Mouse (Mus musculus): ENCODE measurements around the gene Rabif. TPM values are rescaled to one million over a fixed set of nuclear protein-coding genes. Genes with fewer than 3 reads are reported as not detected.
"Not testable (repeated sequence)": the region's sequence is repeated elsewhere in the genome, so short reads cannot be mapped to it uniquely, and the experiment has no call there.

Rabif gene
- polyA plus RNA-seq (2015; fragmentation: Nextera tagmentation; extraction: Ambion mirVana): 25.8 and 29.3 TPM in 2 replicates

DNA sequence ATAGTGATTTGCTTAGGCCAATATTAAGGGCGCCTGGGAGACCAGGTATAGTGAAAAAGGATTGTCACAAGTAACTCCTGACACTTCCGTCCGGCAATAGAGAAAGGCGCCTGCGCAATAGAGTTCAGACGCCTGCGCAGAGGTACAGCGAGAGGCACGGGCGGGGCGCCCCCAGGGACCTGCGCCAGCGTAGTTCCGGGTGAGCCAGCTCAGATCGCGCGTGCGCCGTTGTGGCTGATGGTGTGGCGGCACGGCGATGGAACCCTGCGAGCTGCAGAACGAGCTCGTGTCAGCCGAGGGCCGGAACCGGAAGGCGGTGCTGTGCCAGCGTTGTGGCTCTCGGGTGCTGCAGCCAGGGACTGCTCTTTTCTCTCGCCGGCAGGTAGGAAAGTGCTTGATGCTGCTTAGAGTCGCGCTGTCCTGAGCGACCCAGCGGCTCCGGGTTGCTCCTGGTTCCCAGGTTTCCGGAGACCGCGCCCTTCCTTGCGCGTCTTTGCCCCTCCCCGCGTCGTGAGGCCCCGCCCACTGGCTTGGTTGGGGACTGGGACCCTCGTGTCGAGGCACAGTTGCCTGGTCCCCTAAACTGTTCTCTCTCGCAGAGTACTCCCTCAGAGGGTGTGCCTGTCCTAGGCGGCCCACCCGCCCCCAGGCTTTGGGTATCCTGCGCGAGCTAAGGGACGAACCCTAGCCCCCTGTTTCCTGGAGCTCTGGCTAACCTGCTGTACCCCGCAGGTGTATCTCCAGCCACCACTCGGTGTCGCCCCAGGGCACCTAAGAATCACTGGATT lies at the start of gene Rabif:
Gene Rabif (plus strand): TSS at position 221 of the 788 bp plus-strand sequence.
- Histone ChIP-seq H3K27me3 (no peaks in the 10 kb centered on the region), H3K4me3 (peak within 1 kb of the TSS; percentile 80), H3K9ac (peak within 1 kb of the TSS; percentile 75), H3K36me3 (peaks cover 10% of the 10 kb centered on the region), H3K4me2 (peak within 1 kb of the TSS; percentile 75), H3K27ac (peak within 1 kb of the TSS; percentile 95), H3K9me3 (replicated peaks) (no peaks in the 10 kb centered on the region), H3K4me1 (replicated peaks) (peaks cover 14% of the 10 kb centered on the region)
- peak; percentile 100 for ATAC-seq (replicated peaks; ENCODE audit: insufficient number of reproducible peaks, insufficient read depth, low FRiP score, low read depth)
- under 1% methylated on average over 52 of the region's 58 CpGs for WGBS

DNA sequence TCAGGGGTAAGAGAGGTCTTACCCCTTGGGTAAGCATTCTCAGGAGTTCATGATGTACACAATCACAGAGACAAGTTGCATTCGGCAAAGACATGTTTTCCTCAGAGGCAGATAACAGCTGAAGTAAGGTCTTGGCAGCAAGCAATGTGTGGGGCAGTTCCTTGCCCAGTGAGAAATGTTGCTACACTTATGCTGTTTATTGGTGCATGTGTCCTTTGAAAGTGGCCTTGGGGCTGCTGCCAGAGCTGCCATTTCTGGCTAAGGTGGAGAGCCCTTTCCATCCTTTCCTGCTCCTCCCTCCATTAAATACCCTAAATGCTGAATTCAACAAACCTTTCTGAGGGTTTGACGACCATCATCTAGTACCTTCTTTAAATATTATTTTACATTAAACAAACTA lies 49.0 kb upstream of the Rabif start:
- no peak for ATAC-seq (replicated peaks; ENCODE audit: insufficient number of reproducible peaks, insufficient read depth, low FRiP score, low read depth)
- Histone ChIP-seq H3K27me3 (no peaks in the 10 kb centered on the region), H3K9ac (no peak overlapping the region), H3K9me3 (replicated peaks) (no peaks in the 10 kb centered on the region), H3K4me1 (replicated peaks) (no peaks in the 10 kb centered on the region), H3K27ac (no peak overlapping the region), H3K4me3 (no peak overlapping the region), H3K36me3 (no peaks in the 10 kb centered on the region), H3K4me2 (no peak overlapping the region)
- WGBS: 88% methylated on average over 2 of the region's 2 CpGs

DNA sequence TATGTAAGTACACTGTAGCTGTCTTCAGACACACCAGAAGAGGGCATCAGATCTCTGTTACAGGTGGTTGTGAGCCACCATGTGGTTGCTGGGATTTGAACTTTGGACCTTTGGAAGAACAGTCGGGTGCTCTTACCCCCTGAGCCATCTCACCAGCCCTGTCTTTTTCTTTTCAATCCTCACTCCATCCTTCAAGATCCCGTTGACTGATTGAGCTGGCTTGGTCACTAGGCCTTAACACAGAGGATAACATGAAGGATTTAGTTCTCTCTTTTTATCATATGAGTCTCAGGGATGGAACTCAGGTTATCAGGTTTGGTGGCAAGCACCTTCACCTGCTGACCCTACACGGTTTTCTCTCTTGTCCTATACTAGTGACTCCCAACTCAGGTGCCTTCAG lies 45.9 kb upstream of the Rabif start:
- H3K36me3 ChIP-seq; H3K9ac ChIP-seq; H3K4me3 ChIP-seq; H3K27ac ChIP-seq; H3K4me2 ChIP-seq; ATAC-seq (replicated peaks; ENCODE audit: insufficient number of reproducible peaks, insufficient read depth, low FRiP score, low read depth); H3K4me1 ChIP-seq (replicated peaks); H3K9me3 ChIP-seq (replicated peaks); H3K27me3 ChIP-seq: not testable (repeated sequence)
- WGBS: 63% methylated on average over 3 of the region's 3 CpGs

DNA sequence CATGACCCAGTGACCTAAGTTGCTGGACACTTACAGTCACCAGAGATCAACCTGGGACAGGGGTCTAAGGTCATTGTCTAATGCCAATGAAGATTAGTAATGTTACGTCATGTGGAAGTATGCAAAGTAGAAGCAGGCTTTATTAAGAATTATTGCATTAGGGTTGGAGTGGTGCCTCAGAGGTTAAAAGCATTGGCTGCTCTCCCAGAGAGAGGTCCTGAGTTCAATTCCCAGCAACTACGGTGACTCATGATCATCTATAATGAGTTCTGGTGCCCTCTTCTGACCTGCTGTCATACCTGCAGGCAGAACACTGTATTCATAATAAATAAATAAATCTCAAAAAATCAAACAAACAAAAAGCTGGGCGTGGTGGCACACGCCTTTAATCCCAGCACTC lies 44.2 kb upstream of the Rabif start:
- no peak overlapping the region for H3K4me2 ChIP-seq
- 84% methylated on average over 4 of the region's 4 CpGs for WGBS
- no peaks in the 10 kb centered on the region for H3K27me3 ChIP-seq
- no peak overlapping the region for H3K4me3 ChIP-seq
- H3K36me3 ChIP-seq: no peaks in the 10 kb centered on the region
- no peak overlapping the region for H3K27ac ChIP-seq
- peaks cover 2% of the 10 kb centered on the region; the same call in 1 of the 2 replicates for H3K4me1 ChIP-seq (replicated peaks)
- H3K9me3 ChIP-seq (replicated peaks): no peaks in the 10 kb centered on the region
- H3K9ac ChIP-seq: no peak overlapping the region
- no peak for ATAC-seq (replicated peaks; ENCODE audit: insufficient number of reproducible peaks, insufficient read depth, low FRiP score, low read depth)

DNA sequence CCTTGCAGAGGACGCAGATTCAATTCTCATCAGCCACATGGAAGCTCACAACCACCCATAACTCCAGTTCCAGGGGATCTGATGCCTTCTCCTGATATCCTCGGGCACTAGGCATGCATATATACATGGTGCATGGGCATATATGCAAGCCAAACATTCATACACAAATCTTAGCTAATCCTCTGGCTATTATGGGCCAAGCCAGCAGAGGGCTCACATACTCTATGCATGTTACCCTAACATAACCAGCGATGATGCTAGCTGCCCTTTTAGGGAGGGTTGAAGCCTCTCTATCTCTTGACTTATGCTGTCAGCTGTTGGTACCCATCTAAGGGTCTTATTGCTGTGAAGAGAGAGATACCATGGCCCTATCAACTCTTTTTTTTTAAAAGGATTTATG lies 43.5 kb upstream of the Rabif start:
- ATAC-seq (replicated peaks; ENCODE audit: insufficient number of reproducible peaks, insufficient read depth, low FRiP score, low read depth): no peak
- Histone ChIP-seq H3K9me3 (replicated peaks) (no peaks in the 10 kb centered on the region), H3K9ac (no peak overlapping the region), H3K4me2 (no peak overlapping the region), H3K27me3 (no peaks in the 10 kb centered on the region), H3K4me1 (replicated peaks) (peaks cover 5% of the 10 kb centered on the region), H3K36me3 (no peaks in the 10 kb centered on the region), H3K27ac (no peak overlapping the region), H3K4me3 (no peak overlapping the region)
- WGBS: 32% methylated on average over 3 of the region's 3 CpGs

DNA sequence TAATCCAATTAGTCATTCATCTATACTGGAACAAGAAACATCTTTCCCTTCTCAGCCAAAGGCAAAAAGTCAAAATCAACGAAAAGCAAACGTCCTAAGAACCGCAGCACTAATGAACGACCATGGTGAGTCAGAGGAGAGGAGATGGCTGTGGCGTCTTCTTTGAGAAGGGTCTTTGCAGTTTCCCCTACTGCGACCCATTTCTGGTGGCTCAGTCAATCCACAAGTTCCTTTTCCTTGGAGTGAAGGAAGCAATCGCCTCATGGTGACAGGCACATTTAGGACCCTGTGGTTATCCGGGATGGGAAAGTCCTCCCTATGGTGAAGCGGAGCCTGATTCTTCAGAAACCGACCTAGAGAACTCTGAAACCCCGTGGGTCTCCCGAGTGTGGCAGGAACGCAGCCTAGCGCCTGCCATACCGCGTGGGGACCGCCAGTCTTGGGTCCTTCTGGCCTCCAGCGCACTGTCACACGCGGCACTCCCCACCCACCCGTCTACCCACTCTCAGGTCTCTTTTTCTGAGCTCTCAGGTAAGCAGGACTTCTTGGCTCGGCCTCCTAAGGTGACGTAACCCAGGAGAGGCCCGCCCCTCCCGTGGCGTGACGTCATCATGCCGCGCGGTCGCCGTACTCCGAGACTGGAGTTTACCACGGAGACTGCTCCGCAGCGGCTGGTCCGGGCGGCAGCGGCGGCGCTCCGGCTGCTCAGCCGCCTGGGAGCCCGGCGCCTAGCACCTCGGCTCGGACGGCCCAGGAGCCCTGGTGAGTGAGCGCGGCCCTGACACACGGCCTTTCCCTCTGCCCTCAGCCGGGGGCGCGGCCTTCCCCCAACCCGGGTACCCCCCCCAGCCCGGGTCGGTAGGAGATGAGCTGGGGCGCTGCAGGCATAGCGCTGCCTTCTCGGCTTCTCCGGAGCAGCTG lies 39.3 kb upstream of the Rabif start, which contains the start of gene Klhl12:
Gene Klhl12 (plus strand): TSS at position 628 of the 921 bp plus-strand sequence.
- H3K4me2 ChIP-seq: peak within 1 kb of the TSS; percentile 86
- peak within 1 kb of the TSS; percentile 83 for H3K27ac ChIP-seq
- H3K27me3 ChIP-seq: no peaks in the 10 kb centered on the region
- H3K36me3 ChIP-seq: peaks cover 7% of the 10 kb centered on the region; the same call in 1 of the 2 replicates
- ATAC-seq (replicated peaks; ENCODE audit: insufficient number of reproducible peaks, insufficient read depth, low FRiP score, low read depth): peak; percentile 91
- peak within 1 kb of the TSS; percentile 95 for H3K9ac ChIP-seq
- WGBS: under 1% methylated on average over 61 of the region's 61 CpGs
- peaks cover 12% of the 10 kb centered on the region for H3K4me1 ChIP-seq (replicated peaks)
- H3K9me3 ChIP-seq (replicated peaks): no peaks in the 10 kb centered on the region
- H3K4me3 ChIP-seq: peak within 1 kb of the TSS; percentile 82

DNA sequence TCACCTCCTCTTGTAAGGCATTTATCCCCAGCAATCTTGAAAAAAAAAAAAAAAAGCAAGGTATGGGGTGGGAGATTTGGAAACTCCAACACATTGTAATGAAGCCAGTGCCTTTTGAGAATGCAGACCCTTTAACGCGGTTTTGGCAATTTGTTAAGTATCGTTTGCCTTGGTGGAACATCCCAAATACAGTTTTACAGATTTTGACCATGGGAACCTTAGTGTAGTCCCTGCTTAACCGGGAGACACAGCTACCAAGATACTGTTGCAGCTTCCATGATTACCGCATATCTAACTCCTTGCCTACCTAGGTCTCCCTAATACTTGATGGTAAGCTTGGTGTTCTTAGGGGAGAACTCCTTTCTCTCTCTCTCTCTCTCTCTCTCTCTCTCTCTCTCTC lies 38.4 kb upstream of the Rabif start:
- Histone ChIP-seq H3K4me3 (peak overlapping the region; percentile 82), H3K4me1 (replicated peaks) (peaks cover 12% of the 10 kb centered on the region), H3K27me3 (no peaks in the 10 kb centered on the region), H3K9ac (peak overlapping the region; percentile 95), H3K27ac (no peak overlapping the region), H3K36me3 (peaks cover 15% of the 10 kb centered on the region; the same call in 1 of the 2 replicates), H3K4me2 (peak overlapping the region; percentile 86), H3K9me3 (replicated peaks) (no peaks in the 10 kb centered on the region)
- WGBS: 17% methylated on average over 5 of the region's 5 CpGs
- ATAC-seq (replicated peaks; ENCODE audit: insufficient number of reproducible peaks, insufficient read depth, low FRiP score, low read depth): no peak

DNA sequence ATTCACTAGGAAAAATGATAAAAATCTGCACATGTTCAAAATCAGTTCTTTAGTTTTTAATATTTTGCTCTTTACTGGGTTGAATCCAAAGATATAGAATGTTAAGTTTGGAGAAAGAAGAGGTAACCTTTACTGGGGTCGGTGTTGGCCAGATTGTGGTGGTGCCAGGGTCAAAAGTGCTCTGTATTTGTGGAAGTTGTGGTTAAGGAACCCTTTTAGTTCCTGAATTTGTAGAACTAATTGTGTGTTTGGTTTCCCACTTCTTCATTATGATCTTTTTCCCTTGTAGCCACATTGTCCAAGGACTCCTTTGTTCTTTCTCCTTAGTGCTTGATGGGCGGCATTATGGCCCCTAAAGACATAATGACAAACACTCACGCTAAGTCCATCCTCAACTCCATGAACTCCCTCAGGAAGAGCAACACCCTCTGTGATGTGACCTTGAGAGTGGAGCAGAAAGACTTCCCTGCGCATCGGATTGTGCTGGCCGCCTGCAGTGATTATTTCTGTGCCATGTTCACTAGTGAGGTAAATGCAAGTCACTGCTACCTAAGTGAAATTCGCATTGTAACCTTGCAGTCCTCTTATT lies 36.2 kb upstream of the Rabif start:
- Histone ChIP-seq H3K4me2 (no peak overlapping the region), H3K36me3 (peaks cover 22% of the 10 kb centered on the region; the same call in 1 of the 2 replicates), H3K9ac (no peak overlapping the region), H3K4me3 (no peak overlapping the region), H3K27ac (no peak overlapping the region), H3K4me1 (replicated peaks) (peaks cover 12% of the 10 kb centered on the region), H3K9me3 (replicated peaks) (no peaks in the 10 kb centered on the region), H3K27me3 (no peaks in the 10 kb centered on the region)
- 88% methylated on average over 7 of the region's 7 CpGs for WGBS
- no peak for ATAC-seq (replicated peaks; ENCODE audit: insufficient number of reproducible peaks, insufficient read depth, low FRiP score, low read depth)

DNA sequence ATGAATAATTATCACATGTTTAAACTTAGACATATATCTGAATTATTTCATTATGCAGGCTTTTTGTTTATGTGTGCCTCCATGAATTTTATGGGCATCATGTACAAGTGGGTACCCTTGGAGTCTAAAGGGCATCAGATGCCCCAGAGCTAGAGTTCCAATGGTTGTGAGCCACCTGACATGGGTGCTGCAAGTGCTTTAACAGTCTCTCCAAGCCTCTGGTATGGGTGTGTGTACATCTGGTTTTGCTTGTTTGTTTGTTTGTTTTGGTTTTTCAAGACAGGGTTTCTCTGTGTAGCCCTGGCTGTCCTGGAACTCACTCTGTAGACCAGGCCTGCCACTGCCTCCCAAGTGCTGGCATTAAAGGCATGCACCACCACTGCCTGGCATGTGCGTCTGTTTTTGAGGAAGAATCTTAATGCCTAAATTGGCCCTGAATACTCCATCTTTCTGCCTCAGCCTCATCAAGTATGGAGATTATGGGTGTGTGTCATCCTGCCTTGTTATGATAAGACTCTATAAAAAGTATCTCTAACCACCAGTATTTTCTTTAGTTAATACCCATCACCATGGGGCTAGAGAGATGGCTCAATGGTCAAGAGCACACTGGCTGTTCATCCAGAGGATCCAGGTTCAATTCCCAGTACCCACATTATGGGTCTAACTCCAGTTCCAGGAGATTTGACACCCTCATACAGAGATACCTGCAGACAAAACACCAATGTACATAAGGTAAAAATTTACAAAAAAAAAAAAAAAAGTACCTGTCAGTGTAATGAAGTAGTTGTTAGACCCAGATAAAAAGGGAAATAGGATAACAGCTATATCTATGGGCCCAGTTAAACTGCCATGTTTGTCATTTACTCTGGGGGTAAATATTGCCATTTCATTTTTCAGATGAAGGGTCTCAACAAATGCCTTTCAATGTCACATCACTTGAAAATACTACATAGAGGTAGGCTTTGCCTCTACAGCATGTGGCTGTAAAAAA lies 33.9 kb upstream of the Rabif start:
- Histone ChIP-seq H3K27me3 (no peaks in the 10 kb centered on the region), H3K4me2 (no peak overlapping the region), H3K4me1 (replicated peaks) (peaks cover 10% of the 10 kb centered on the region), H3K4me3 (no peak overlapping the region), H3K27ac (no peak overlapping the region), H3K9ac (no peak overlapping the region), H3K36me3 (peaks cover 41% of the 10 kb centered on the region), H3K9me3 (replicated peaks) (no peaks in the 10 kb centered on the region)
- no peak for ATAC-seq (replicated peaks; ENCODE audit: insufficient number of reproducible peaks, insufficient read depth, low FRiP score, low read depth)
- 85% methylated on average over 1 of the region's 1 CpGs for WGBS

DNA sequence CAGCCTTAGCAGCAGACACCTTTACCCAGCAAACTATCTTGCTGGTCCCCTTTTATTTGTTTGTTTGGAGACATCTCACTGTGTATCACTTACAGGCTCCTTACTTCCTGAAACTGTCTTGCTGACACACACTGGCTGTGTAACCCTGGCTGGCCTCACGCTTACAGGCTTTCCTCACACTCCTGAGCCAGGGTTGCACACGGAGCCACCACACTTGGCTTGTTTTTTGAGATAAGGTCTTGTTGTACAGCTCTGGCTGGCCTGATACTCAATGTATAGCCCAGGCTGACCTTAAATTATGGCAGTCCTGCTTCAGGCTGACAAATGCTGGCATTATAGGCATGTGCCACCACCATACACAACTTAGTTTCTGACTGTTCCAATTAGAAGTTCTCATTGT lies 9.8 kb upstream of the Rabif start:
- ATAC-seq (replicated peaks; ENCODE audit: insufficient number of reproducible peaks, insufficient read depth, low FRiP score, low read depth): no peak
- peaks cover 52% of the 10 kb centered on the region for H3K36me3 ChIP-seq
- H3K9me3 ChIP-seq (replicated peaks): no peaks in the 10 kb centered on the region
- no peak overlapping the region for H3K27ac ChIP-seq
- WGBS: 78% methylated on average over 2 of the region's 2 CpGs
- no peak overlapping the region for H3K4me2 ChIP-seq
- no peak overlapping the region for H3K4me3 ChIP-seq
- H3K27me3 ChIP-seq: no peaks in the 10 kb centered on the region
- no peaks in the 10 kb centered on the region for H3K4me1 ChIP-seq (replicated peaks)
- no peak overlapping the region for H3K9ac ChIP-seq
